Mouse (Mus musculus) ES-Bruce4 (cell line): ENCODE results near the gene Pilrb1. TPM values are rescaled to one million over a fixed set of nuclear protein-coding genes. Genes with fewer than 3 reads are reported as not detected.
A peak's percentile ranks its signal among the peaks of the same experiment; 100 is the strongest.
"Not testable (repeated sequence)": the region's sequence is repeated elsewhere in the genome, so short reads cannot be mapped to it uniquely, and the experiment has no call there.

ENCODE experiments used
- H3K27ac ChIP-seq: 2 replicates; pipeline ENCODE4 v1.5.1; 2012; ENCODE audit warnings: low read length, inconsistent platforms; ENCODE audit not compliant: insufficient read depth
- H3K27me3 ChIP-seq: 2 replicates; pipeline ENCODE4 v1.6.1; 2012; ENCODE audit warnings: mild to moderate bottlenecking, low read length, inconsistent platforms; ENCODE audit not compliant: control insufficient read depth, poor library complexity, insufficient read depth, severe bottlenecking
- H3K36me3 ChIP-seq: 2 replicates; pipeline ENCODE4 v1.6.1; 2012; ENCODE audit warnings: inconsistent platforms, mild to moderate bottlenecking, low read length, moderate library complexity; ENCODE audit not compliant: control insufficient read depth, poor library complexity, insufficient read depth, severe bottlenecking
- H3K4me1 ChIP-seq: one replicate; pipeline ENCODE4 v1.8.1; 2011; ENCODE audit warnings: low read length; ENCODE audit not compliant: control insufficient read depth, insufficient read depth
- H3K4me3 ChIP-seq: 2 replicates; pipeline ENCODE4 v1.5.1; 2011; ENCODE audit warnings: low read depth, mild to moderate bottlenecking, low read length
- H3K9ac ChIP-seq: 2 replicates; pipeline ENCODE4 v1.6.1; 2012; ENCODE audit warnings: low read depth, mild to moderate bottlenecking, inconsistent platforms; ENCODE audit not compliant: poor library complexity, severe bottlenecking
- H3K9me3 ChIP-seq: replicated peaks from 2 replicates; pipeline ENCODE4 v1.6.1; 2012; ENCODE audit warnings: mild to moderate bottlenecking, low read length, inconsistent platforms; ENCODE audit not compliant: control insufficient read depth, poor library complexity, insufficient read depth, severe bottlenecking
- CTCF ChIP-seq: IDR thresholded peaks from one replicate; pipeline ENCODE4 v1.8.1; 2011; ENCODE audit warnings: low read depth, low read length
- EP300 ChIP-seq: IDR thresholded peaks from 2 replicates; pipeline ENCODE4 v1.6.1; 2011; ENCODE audit warnings: low read depth, low read length; ENCODE audit not compliant: insufficient read depth
- POLR2A ChIP-seq: IDR thresholded peaks from one replicate; pipeline ENCODE4 v1.8.1; 2011; ENCODE audit warnings: low read length; ENCODE audit not compliant: insufficient read depth
- polyA plus RNA-seq: library from polyadenylated mRNA; stranded (reverse); fragments of >200 nt; gene quantifications from 2 replicates; pipeline ENCODE4 v1.2.4, GENCODE M21; 2011; ENCODE audit warnings: low read depth; ENCODE audit not compliant: missing spikeins, insufficient read depth, insufficient read length

Gene Pilrb1
- not detected in 2 replicates for polyA plus RNA-seq

DNA sequence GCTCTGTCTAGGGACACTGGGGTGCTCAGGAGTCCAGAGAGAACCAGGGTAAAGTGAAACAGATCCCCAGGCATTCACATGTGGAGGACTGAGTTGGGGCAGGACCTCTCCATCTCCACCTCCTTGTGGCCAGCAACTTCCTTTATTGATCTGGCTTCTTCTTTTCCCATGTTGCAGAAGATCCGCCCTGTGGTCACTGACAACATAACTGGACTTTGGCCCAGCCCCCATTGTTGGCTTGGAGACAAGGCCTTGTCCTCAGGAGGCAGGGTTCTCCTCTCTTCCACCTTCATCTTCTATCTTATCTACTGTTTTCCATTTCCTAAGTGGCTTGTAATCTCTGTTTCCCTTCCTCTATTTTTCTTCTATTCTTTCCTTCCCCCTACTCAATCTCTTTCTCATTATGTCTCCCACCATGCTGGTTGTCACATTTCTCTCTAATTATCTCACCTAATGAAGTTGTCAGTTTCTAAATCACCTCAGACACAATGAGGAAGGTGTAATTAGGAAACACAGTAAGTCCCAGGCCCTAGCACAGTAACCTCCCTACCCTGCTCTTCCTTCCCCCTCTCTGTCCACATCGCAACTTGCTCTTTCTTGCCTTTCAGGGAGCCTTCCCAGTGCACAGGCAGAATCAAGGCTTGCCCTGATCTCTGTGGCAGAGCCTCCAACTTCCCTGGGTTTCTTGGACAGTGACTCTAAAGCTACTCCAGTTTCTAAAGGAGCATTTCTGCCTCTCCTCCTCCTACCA lies at the start of gene Pilrb1:
Pilrb1 (minus strand) TSS at position 147 of the 751 bp plus-strand sequence.
- H3K27ac ChIP-seq, H3K9me3 ChIP-seq, H3K9ac ChIP-seq, H3K27me3 ChIP-seq, H3K4me1 ChIP-seq, H3K36me3 ChIP-seq, H3K4me3 ChIP-seq: not testable (repeated sequence)

DNA sequence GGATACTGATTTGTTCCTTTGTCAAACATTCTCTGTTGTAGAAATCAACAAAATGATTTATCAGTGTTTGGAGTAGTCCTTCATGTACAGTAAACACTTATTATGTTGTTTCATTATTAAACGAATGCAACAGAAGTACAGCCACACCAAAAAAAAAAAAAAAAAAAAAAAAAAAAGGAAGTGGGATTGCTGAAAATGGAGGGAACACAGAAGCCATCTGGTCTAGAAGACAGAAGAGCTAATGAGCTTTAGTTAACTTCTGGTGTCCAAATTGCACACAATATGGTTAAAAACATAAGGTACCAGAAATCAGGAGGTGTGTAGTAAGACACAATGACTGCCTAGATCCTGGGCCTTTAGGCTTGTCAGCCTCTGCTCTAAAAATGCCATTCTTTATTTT lies 39.9 kb upstream of the Pilrb1 start:
- Histone ChIP-seq H3K4me3 (no peak overlapping the region), H3K9ac (no peak overlapping the region), H3K9me3 (no peaks in the 10 kb centered on the region), H3K4me1 (no peaks in the 10 kb centered on the region), H3K27ac (no peak overlapping the region), H3K36me3 (no peaks in the 10 kb centered on the region), H3K27me3 (no peaks in the 10 kb centered on the region)
- TF ChIP-seq EP300 (no peak), CTCF (no peak), POLR2A (no peak)

DNA sequence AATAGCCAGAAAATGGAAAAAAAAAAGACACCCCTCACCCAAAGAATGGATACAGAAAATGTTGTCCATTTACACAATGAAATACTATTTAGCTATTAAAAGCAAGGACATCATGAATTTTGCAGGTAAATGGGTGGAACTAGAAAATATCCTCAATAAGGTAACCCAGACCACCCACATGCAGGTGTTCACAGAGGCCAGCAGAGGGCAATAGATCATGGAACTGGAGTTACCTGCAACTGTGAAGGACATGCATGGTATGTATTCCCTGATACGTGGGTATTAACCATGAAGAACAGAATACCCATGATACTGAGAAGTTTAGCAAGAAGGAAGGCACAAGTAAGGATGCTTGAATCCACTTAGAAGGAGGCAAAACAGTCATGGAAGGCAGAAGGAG lies 35.0 kb upstream of the Pilrb1 start:
- Histone ChIP-seq H3K9me3 (no peaks in the 10 kb centered on the region), H3K27me3 (no peaks in the 10 kb centered on the region), H3K4me3 (no peak overlapping the region), H3K27ac (no peak overlapping the region), H3K4me1 (no peaks in the 10 kb centered on the region), H3K36me3 (no peaks in the 10 kb centered on the region), H3K9ac (no peak overlapping the region)
- TF ChIP-seq POLR2A: no peak
- TF ChIP-seq CTCF: peak; percentile 29

DNA sequence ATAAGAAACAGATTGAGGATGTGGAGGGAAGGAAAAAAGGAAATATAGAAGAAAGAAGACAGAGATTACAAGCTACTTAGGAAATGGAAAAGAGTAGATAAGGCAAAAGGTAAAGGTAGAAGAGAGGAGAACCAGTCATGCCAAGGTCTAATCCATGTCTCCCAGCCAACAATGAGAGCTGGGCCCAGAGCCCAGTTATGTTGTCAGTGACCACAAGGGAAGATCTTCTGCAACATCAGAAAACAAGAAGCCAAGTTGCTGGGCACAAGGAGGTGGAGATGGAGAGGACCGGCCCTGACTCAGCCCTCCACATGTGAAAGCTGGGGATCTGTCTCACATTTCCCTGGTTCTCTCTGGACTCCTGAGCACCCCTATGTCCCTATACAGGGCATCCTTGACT lies 29.8 kb upstream of the Pilrb1 start:
- no peak overlapping the region for H3K27ac ChIP-seq
- H3K4me3 ChIP-seq: no peak overlapping the region
- no peaks in the 10 kb centered on the region for H3K36me3 ChIP-seq
- TF ChIP-seq EP300 (no peak), CTCF (no peak), POLR2A (no peak)
- no peak overlapping the region for H3K9ac ChIP-seq
- H3K9me3 ChIP-seq: no peaks in the 10 kb centered on the region
- H3K27me3 ChIP-seq: no peaks in the 10 kb centered on the region
- H3K4me1 ChIP-seq: no peaks in the 10 kb centered on the region

DNA sequence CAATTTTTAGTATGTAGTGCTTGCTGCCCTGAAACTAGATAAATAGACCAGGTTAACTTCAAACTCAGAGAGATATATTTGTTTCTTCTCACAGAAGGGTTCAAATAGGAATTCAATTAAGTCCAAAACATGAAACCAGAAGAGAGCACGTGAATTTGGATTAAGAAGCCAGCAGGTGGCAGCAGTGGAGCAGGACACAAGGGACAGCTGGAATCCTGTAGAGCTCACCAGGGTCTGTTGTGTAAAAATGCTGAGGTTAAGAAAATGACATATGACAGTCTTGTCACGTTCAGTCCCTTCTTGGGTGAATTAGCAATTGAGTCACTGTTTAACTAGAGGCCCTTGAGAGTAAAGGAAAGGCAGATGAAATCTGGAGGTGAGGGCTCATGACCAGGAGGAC lies 28.0 kb upstream of the Pilrb1 start:
- TF ChIP-seq EP300 (no peak), CTCF (peak; percentile 63)
- H3K27ac ChIP-seq: no peak overlapping the region
- no peaks in the 10 kb centered on the region for H3K4me1 ChIP-seq
- H3K4me3 ChIP-seq: no peak overlapping the region
- H3K36me3 ChIP-seq: no peaks in the 10 kb centered on the region
- H3K9me3 ChIP-seq: no peaks in the 10 kb centered on the region
- no peak overlapping the region for H3K9ac ChIP-seq
- no peaks in the 10 kb centered on the region for H3K27me3 ChIP-seq

DNA sequence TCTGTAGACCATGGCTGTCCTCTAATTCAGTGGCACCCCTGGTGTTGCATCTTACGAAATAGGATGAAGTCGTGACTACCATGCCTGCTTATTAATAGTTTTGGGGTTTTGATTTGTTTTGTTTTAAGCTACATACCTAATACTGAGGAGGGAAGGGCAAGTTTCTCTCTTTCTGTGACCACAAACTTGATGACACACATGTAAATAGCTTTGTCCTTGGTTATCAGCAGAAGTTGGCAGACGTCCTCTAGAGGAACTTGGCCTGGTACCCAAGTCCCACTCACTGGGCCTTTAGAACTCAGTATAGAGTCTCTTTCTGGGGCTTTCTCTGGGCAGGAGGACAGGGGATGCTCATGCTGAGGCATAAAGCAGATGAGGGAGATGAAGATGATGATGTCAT lies 25.4 kb upstream of the Pilrb1 start:
- no peaks in the 10 kb centered on the region for H3K4me1 ChIP-seq
- no peaks in the 10 kb centered on the region for H3K9me3 ChIP-seq
- TF ChIP-seq EP300 (no peak), POLR2A (no peak), CTCF (no peak)
- no peak overlapping the region for H3K4me3 ChIP-seq
- no peak overlapping the region for H3K27ac ChIP-seq
- no peaks in the 10 kb centered on the region for H3K27me3 ChIP-seq
- H3K36me3 ChIP-seq: no peaks in the 10 kb centered on the region
- no peak overlapping the region for H3K9ac ChIP-seq
